Mouse (Mus musculus) naive thymus-derived CD4-positive, alpha-beta T cell, adult 2 months (primary cell): ENCODE measurements around the gene Ap5z1.
A peak's percentile ranks its signal among the peaks of the same experiment; 100 is the strongest.

Experiments used
- DNase-seq: peaks from one replicate; pipeline ENCODE4 v3.0.0-alpha.2; 2011; ENCODE audit warnings: low read depth

The Ap5z1 gene

DNA sequence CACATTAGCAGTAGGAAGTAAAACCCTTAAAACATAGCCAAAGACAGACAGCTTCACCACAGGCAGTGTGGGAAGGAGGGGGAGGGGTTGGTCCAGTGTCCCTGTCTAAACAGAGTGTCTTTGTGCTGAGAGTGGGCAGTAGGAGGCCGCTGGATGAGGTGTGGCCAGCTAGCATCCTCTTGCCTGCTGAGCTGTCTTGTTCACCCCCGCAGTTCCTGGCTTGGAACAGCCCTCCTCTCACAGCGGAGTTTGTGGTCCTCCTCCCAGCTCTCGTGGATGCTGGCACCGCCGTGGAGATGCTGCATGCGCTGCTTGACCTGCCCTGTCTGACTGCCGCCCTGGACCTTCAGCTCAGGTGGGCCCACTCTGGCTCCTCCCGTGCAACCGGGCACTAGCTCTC lies 10.0 kb downstream of the Ap5z1 start:
- DNase-seq: no peak

DNA sequence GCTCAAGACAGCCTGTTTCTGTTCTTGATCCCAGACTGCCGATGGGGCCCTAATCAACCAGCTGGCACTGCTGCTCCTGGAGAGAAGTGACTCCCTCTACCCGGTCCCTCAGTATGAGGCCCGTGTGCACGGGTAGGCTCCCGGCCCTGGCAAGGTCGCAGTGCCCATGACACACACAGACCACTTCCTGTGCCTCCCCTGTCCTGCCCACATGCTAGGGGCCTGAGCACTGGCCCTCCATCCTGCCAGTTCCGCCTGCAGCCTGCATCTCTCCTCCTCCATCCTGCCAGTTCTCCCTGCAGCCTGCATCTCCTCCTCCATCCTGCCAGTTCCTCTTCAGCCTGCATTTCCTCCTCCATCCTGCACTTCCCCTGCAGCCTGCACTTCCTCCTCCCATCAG lies 11.9 kb downstream of the Ap5z1 start:
- no peak for DNase-seq

DNA sequence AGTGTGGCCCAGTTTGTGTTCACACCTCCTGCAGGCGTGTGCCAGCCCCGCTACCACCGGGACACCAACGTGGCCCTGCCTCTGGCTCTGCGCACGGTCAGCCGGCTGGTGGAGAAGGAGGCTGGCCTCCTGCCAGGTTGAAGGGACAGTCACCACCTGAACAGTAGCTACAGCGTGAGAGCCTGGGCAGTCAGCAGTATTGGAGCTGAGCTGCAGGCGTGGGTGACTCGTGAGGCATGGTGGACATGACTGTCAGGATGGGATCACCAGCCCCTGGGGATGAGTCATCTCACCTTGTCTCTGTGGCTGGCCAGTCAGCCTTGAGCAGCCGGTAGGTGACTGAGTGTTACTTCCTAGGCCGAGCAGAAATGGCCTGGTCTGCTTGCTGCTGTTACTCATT lies 13.6 kb downstream of the Ap5z1 start:
- no peak for DNase-seq

DNA sequence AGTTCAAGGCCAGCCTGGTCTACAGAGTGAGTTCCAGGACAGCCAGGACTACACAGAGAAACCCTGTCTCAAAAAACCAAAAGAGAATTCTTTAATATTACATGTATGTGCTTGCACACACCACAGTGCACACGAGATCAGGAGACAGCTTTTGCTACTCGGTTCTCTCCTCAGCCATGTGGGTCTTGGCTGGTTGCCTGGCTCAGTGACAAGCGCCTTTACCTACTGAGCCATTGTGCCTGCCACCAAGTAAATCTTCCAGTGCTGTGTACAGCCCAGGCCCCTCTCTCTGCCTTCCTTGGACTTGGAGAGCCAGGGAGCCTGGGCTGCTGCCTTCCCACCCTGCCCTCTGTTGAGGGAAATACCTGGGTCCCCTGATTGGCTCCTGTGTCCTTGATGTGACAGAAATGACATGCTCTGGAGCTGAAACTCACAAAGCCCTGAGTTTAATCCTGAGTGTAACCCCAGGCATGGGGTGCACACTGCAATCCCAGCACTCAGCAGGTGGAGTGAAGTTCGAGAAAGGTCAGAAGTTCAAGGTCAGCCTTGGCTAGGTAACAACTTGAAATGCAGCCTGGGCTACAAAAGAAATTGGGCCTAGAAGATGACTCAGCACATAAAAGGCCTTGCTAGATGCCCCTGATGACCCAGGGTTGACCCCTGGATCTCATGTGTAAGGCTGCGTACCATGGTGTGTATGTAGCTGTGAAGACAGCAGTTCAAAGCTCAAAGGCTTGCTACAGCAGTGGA lies 14.3 kb downstream of the Ap5z1 start:
- no peak for DNase-seq

DNA sequence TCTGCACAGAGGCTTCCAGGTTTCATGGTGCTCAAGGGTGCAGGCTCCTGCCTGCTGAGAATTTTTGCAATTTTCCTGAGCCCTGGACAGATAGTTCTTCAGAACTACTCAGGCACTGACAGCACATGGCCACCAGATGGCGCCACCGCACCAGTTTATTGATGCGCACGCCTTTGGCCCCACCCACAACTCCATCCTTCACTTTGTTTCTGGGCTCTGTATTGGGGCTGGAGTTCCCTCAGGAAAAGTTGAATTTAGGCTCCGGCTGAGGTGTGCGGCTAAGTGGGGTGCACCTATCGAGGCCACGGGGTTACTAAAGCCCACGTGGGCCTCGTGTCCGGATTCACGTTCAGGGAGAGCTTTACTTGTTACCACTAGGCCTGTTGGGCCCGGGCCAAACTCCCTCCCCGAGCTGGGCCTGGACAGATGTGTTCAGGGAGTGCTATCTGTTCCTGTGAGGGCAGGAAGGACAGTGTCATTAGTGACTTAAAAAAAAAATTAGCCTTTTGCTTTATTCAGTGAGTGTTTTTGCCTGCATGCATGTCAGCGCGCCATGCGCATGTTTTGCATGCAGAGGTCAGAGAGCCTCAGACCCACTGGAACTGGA lies 15.2 kb downstream of the Ap5z1 start:
- DNase-seq: peak; percentile 80

DNA sequence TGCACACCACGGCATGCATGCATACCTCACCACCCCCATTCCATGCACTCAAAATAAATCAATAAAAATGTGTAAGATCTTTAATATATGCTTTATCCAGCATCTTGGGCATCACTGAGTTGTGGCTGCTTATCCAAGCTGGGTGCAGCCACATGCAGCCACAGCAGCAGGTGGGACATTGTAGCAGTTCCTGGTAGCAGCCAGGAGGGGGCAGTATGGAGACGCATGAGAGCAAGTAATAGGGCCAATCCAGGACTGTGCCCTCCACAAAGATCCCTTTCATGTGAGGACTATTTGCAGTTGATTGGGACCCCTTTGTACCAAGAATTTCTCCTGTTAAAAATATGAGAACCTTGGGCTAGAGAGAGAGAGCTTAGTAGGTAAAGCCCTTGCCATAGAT lies 18.8 kb downstream of the Ap5z1 start:
- DNase-seq: peak; percentile 71

DNA sequence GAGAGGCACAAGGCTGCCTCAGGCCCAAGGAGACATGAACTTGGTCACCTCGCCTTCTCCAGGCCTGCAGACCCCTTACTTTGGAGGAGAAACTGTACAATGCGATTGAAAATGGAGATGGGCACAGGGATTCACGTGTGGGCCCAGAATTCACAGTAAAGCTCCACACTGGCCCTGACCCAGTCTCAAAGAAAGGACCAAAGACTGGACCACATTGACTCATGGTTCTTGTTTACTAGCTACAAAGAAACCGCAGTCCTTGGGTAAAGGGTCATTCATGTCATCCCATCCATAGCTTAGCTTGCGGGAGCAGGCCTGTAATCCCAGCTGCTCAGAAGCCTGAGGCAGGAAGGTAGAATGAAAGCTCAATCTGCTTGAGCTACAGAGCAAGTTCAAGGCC lies 19.8 kb downstream of the Ap5z1 start:
- no peak for DNase-seq

DNA sequence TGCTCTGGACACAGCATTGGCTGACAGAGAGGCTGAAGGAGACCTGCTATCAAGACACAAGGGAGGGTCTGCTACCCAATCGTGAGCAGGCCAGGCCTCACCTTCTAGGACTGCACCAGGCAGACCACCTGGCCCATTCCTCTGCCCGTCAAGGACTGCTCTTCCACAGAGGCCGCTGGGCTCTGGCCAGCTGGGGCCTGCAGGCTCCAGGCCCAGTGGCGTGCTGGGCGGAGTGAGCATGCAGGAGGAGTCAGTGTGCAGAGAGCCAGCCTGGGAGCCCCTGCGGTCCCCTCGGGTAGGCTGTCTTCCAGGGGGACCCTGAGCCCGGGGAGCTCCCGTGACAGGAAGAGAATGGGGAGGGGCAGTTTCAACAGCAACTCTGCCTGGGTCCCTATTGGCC lies 22.9 kb downstream of the Ap5z1 start:
- no peak for DNase-seq

DNA sequence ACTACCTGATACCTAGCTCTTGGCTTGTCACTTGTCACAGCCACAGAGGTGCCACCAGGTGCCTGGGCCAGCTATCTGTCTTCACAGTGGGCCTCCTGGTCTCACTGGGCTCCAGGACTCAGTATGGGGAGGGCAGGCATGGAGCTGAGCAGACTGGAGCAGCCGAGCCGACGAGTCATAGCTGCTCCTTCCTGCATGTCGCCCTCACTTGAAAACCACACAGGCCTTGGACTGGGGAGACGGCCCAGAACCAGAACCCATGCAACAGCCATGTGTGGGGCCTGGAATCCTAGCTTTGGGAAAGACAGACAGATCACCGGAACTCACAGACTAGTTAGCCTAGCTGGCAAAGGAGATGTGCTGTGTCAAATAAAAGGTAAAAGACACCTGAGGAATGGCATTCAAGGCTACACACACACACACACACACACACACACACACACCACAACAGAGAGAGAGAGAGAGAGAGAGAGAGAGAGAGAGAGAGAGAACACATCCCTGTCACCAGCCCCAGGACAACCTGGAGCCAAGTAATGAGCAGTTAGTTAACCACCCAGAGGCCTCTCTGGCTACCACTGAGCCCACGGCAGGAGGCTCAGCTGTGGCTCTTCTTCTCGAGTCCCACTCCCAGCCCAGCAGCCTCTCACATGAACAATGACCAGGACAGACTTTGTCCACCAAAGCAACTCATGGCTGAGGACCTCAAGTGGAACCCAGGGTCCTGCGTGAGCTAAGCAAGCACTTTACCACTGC lies 26.4 kb downstream of the Ap5z1 start:
- DNase-seq: no peak

DNA sequence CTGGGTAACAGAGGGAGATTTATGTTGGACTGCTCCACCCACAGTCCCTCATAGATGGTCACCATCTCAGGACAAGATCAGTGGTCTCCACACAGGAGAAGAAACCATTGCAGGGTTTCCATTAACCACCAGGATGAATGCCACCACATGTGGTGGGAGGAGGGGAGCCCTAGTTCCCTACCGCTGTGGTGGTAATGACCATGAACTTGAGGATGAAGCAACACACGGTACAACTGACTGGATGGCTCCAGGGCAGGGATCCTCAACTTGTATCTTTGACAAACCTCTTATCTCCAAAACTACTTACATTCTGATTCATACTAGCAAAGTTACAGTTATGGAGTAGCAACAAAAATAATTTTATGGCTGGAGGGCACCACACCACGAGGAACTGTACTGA lies 29.6 kb downstream of the Ap5z1 start:
- DNase-seq: no peak

DNA sequence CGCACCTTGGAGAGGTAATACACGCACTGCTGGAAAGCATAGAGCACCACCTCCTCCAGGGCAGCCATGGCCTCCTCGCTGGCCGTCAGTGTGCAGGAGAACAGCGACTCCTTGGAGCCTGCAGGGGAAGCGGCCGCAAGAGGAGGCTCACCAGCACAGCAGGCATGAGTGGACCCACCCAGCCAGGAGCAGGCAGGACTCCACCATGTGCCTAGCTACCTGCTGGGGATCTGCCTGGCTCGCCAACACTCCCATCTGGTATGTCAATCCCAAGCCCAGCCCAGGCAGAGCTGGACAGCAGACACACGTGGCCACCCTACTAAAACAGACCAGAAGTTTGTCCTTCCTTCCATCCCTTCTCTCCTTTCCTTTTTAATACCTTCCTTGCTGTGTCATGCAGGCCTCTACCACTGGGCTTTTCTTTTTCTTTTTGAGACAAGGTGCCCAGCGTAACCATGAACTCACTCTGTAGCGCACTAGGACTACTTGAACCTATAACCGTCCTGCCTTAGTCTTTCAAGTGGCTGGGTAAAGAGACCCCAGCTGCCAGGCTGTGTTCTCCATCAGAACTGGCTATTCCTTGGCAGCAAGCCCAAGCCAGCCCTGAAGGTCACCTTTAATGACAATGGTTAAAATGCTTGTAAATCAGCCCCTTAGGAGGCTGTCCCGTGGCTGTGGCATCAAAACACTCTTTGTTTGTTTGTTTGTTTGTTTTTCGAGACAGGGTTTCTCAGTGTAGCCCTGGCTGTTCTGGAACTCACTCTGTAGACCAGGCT lies 31.8 kb downstream of the Ap5z1 start:
- no peak for DNase-seq

DNA sequence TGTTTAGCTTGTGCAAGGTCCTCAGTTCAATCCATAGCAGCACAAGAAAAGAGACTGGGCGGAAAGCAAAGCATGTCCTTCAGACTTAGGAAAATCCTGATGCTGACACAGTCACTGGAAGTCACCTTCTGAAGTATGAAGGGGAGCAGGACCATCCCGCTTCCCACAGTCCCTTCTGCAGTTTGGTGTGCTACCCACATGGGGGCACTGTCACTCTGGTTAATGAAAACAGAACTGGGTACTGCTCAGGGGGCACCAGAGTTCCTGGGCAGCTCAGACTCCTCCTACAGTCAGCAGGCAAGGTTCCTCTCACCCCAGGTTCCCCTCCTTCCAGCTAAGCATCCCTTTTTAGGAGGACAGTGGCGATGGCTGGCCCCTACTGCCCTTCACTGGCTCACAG lies 35.2 kb downstream of the Ap5z1 start:
- no peak for DNase-seq

DNA sequence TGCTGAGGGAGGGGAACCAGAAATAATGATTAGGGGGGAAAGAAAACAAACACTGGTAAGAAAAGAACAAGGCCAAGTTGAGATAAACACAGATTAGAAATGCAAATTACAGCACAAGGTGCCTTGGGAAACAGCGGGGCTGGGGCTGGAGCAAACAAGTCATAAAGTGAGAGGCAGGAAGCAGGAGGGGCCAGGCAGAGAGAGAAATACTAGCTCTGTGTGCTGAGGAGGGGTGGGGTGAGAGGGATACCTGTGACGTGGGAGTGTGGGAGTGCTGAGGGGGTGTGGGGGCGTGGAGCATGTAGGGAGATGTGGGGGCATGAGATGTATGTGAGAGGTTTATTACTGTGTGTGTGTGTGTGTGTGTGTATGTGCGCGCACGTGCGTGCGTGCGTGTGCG lies 37.2 kb downstream of the Ap5z1 start:
- DNase-seq: no peak

DNA sequence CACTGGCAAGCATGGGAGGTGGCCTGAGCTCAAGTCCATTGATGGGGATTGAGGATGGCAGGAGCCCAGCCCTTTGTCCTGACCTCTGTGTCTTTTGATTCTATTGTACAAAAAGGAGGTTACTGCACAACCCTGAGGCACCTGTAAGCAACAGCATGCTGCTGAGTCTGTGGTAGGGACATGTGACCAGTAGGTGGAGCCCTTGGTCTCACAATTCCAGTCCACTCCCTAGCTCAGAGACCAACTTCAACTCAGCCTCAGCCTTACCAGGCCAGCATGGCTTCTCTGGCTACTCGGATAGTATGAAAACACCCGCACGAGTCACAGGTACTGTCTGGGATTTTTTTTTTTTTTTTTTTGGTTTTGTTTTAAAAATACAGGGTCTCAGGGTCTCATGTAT lies 38.7 kb downstream of the Ap5z1 start:
- DNase-seq: peak; percentile 64

DNA sequence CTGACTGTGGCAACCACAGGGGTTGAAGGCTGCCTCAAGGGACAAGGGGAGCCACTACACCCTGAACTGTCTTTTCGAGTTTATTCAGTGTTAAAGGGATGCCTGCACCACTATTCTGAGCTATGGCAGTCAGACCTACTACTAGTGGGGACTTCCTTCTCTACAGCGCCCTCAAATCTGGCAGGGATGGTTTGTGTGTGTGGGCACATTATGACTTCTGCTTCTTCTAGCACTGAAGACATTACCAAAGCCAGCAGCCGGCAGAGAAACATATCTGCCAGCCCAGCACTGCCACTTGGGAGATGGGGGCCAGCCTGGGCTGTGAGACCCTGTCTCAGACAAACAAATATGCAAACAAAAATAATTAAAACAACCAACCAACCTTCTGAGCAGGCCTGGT lies 40.4 kb downstream of the Ap5z1 start:
- no peak for DNase-seq

DNA sequence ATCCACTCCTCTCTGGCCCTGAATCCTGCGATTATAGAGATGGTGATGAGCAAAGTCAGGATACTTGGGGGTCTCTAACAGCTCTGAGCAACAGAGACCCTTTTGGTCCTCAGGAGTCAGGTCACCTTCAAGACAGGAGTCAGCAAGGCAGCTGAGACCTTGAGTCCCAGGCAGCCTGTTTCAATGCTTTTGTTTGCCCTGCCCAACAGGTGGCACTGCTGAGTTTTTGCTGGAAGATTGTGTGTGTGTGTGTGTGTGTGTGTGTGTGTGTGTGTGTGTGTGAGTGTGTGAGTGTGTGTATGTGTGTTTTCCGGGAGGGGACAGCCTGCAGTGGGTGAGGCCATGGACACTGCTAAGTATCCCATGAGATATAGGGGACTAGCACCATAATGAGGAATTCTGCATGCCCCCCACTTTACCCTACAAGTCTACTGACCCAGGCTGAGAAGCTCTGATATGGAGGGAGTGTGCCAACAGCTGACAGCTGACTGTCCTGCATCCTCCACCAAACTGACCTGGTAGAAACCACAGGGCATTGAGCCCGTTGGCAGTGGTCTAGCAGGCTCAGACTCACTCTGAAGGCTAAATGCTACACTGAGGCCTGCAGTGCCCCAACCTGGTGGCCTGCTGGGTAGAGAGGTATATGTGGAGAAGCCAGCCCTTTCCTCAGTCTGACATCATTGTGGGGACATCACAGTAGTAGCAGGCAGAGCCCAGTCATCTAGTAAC lies 42.1 kb downstream of the Ap5z1 start:
- DNase-seq: no peak

DNA sequence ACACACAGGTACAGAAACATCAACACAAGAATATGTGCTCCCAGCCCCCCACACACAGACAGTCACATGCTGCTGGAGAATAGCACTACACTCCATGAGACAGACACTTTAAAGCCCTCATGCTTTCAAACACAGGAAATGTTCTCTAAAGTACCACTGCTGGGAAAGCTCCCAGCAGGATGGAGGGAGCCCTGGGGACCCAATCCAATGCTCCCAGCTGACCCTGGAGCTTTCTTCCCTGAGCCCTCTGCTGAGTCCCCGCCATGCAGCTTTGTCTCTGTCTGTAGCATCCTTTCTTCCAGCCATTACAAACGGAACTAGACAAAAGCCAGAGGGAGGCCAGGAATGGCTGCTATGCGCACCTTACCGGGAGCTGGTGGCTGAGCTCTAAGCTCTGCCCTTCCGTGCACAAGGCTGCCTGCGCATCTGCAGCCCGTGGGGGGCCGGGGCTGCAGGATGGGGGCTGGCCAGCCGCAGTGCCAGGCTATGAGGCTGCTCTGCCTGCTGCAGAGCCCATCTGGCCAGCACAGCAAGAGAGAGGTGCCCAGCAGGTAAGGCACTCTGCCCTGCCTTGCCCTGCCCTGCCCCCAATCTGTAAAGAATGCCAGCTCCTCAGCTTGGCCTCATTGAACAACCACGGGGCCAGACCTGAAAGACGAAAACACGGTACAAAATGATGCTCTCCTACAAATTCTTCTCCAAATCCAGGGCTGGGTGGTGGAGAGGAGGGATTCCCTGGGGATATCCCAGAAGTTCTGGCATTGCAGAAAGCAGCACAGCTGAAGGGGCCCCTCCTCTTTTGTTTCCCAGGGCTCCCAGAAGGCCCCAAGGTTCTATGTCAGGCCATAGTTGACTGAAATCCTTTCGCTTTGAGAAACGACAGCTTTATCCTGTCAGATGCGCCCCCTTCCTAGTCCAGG lies 45.7 kb downstream of the Ap5z1 start:
- DNase-seq: no peak

DNA sequence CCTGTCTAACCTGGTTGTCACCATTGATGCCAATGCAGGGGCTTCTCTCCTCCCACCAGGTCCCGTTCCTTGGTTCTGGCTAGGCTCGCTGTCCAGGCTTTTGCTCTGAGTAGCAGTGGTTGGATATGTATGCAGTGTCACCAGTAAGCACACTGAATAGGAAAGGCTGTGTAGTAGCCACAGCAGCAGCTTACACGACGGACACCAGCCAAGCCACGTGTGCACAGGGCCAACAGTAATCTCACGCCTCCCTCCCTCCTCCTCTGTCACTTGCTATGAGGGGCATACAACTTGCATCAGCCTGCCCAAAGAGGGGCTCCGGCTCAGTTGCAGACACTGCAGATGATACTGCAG lies 46.3 kb downstream of the Ap5z1 start:
- DNase-seq: no peak

DNA sequence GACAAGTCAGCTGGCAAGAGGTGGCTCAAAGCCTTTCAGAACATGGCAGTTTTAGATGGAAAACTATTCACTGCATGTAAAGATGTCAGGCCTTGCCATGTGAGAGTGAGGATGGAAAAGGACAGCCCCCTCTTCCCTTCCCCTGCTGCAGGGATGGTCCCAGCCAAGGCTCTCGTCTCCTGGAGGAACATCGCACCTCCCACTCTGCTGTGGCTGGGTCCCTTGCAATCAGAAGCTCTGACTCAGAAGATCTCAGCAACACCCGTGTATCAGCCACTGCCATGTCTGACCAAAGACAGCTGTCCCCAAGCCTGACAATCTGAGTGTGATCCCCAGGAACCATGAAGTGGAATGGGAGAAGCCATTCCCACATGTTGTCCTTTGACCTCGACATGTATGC lies 48.4 kb downstream of the Ap5z1 start:
- no peak for DNase-seq

DNA sequence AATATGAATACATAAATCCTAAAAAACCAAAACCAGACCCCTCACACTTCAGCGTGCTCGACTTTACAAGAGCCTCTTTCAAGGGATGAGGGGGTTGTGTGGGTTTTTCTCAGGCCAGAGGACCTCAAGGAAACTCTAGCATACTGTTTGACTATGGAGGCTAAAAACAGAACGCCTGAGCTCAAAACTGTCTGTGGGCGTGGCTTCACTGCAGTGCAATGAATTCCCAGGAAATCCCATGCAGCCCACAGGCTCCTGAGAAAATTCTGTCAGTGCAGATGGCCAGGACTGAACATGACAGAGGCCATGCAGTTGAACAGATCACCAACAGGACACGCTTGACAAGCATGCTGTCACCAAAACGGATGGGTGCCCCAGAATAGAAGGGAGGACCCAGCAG lies 55.2 kb downstream of the Ap5z1 start:
- DNase-seq: no peak

DNA sequence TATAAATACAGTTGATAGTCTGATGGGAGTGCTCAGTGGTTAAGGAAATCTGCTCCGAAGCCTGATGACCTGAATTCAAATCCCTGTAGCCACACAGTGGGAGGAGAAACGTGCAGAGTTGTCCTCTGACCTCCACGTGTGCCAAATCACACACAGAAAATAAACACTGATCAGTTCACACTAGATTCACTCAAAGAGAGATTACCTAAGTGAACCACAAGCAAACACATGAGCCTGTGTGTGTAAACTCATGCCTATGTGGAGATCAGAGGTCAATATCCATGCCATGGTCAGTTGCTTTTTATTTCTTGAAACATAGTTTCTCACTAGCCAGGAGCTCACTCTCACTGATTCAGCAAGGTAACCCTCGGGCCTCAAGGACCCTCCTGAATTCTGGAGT lies 56.6 kb downstream of the Ap5z1 start:
- DNase-seq: no peak
